Mouse (Mus musculus): ENCODE results near the gene Slc25a20.

The Slc25a20 gene

GRCm38 (mm10) chr9:108732462-108732861 is 70.6 kb downstream of the Slc25a20 start:
- ATAC-seq (ENCODE audit: insufficient number of reproducible peaks, low FRiP score, low TSS enrichment) = no peak
